Mouse (Mus musculus): ENCODE results near the gene Ccdc150.

DNA sequence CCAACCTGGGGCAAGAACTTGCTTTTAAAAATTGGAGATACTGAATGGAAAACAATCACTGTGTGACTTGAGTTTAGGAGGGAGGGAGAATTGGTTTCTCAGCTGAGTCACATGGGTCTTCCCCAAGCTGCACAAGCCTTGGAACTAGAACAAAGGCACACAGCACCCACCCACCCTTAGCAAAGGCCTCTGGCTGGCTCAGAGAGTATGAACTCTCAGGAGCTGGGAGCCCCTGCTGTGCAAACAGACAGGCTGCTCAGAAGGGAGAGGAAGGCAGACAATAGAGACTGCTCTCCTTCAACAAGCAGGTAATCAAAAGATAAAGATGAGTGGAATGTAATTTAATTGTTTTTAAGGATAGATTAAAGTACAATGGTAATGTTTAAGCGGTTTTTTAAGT, 133.7 kb downstream of the Ccdc150 start:
- TF ChIP-seq POLR2A (IDR thresholded peaks at IDR 0.05; ENCODE audit: borderline replicate concordance, low read depth, low read length) (no peak), CTCF (IDR thresholded peaks at IDR 0.05; ENCODE audit: low read depth, low read length) (no peak)

Measured in bone marrow macrophage, adult 2 months (primary cell).